Mouse (Mus musculus): ENCODE measurements around the gene Dhx38. TPM values are rescaled to one million over a fixed set of nuclear protein-coding genes. Genes with fewer than 3 reads are reported as not detected.

The Dhx38 gene
- polyA plus RNA-seq, 1 experiment from 2014 or later, result 22.1 TPM

DNA sequence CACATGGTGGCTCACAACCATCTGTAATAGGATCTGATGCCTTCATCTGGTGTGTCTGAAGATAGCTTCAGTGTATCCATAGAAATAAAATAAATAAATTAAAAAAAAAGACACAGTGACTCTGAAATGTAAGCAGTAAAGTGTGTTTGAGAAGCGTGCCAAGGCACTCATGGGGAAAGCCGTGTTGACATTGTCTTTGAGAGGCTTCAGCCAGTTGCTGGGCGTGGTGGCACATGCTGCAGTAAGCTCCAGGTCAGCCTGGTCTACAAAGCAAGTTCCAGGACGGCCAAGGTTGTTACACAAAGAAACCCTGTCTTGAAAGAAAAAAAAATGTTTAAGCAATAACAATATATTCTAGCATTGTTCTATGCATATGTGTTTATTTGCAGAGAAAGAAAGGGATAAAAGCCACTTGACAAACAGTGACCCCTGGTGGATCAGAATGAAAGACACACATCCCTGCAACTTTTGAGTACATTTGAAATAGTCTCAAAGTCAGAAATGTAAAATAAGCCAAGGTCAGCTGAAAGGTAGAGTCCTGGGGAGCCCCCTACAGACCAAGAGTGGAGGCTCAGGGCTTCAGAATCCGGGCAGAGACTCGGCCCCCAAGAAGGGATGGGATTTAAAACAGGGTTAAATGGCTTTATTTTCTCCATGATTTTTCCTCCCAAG, 27.6 kb upstream of the Dhx38 start:
- H3K9me3 ChIP-seq (ENCODE audit: control insufficient read depth, low read length), result no peaks in the 10 kb centered on the region
- WGBS, result 74% methylated on average over 6 of the region's 6 CpGs
- ATAC-seq (replicated peaks; ENCODE audit: low FRiP score, low TSS enrichment, low read depth) (no peak), DNase-seq (ENCODE audit: low spot score) (no peak)
- no peaks in the 10 kb centered on the region for H3K4me1 ChIP-seq (replicated peaks; ENCODE audit: control insufficient read depth, insufficient read depth, low read length)
- no peak overlapping the region for H3K9ac ChIP-seq (ENCODE audit: low read length)
- peaks cover 39% of the 10 kb centered on the region for H3K36me3 ChIP-seq (ENCODE audit: control insufficient read depth, insufficient read depth, low read length)
- no peak overlapping the region for H3K27ac ChIP-seq (ENCODE audit: low read depth)
- no peak overlapping the region for H3K4me3 ChIP-seq (ENCODE audit: low read depth, low read length)
- H3K27me3 ChIP-seq (replicated peaks; ENCODE audit: control insufficient read depth, insufficient read depth, low read length), result no peaks in the 10 kb centered on the region
- no peak overlapping the region for H3K4me2 ChIP-seq (ENCODE audit: low read length)

DNA sequence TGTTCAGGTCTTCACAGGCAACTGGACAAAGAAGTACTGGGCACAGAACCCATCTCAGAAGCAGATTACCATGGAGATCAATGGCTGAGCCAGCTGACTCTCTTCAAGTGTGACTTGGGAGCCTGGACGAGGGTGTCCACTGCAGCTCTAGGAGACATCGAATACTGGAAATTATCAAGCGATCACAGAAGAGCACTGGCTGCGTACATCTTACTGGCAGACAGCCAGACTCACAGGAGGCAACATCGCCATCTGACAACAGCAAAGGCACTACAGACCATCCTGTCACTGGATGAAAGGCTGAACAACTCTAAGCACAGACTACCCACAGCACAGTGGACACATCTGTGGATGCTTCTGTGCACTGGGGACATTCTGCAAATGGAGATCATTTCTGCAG, 26.5 kb upstream of the Dhx38 start:
- no peaks in the 10 kb centered on the region for H3K27me3 ChIP-seq (replicated peaks; ENCODE audit: control insufficient read depth, insufficient read depth, low read length)
- WGBS, result 78% methylated on average over 5 of the region's 5 CpGs
- H3K36me3 ChIP-seq (ENCODE audit: control insufficient read depth, insufficient read depth, low read length), result peaks cover 36% of the 10 kb centered on the region
- no peaks in the 10 kb centered on the region for H3K4me1 ChIP-seq (replicated peaks; ENCODE audit: control insufficient read depth, insufficient read depth, low read length)
- H3K4me3 ChIP-seq (ENCODE audit: low read depth, low read length), result no peak overlapping the region
- H3K4me2 ChIP-seq (ENCODE audit: low read length), result no peak overlapping the region
- no peak overlapping the region for H3K27ac ChIP-seq (ENCODE audit: low read depth)
- DNase-seq (ENCODE audit: low spot score) (no peak), ATAC-seq (replicated peaks; ENCODE audit: low FRiP score, low TSS enrichment, low read depth) (no peak)
- H3K9me3 ChIP-seq (ENCODE audit: control insufficient read depth, low read length), result no peaks in the 10 kb centered on the region
- no peak overlapping the region for H3K9ac ChIP-seq (ENCODE audit: low read length)

DNA sequence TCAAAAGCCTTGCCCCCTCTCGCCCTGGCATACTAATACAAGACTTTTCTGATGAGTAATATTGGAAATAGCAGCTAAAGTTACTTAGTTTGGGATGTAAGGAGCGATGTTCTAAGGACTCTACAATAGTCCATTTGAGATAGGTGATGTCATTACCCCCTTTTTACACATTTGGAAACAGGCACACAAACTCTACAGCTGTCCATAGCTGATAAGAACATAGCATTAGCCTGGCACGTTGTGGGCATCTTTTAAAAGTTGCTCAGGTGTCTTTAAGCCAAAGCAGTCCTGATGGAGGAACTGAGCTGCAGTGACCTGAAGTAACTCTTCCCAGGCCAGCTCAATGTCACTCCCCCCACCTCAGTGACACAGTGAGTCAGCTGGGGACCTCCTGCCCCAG, 25.7 kb upstream of the Dhx38 start:
- no peaks in the 10 kb centered on the region for H3K9me3 ChIP-seq (ENCODE audit: control insufficient read depth, low read length)
- H3K27ac ChIP-seq (ENCODE audit: low read depth), result no peak overlapping the region
- H3K4me2 ChIP-seq (ENCODE audit: low read length), result no peak overlapping the region
- no peaks in the 10 kb centered on the region for H3K27me3 ChIP-seq (replicated peaks; ENCODE audit: control insufficient read depth, insufficient read depth, low read length)
- 85% methylated on average over 3 of the region's 3 CpGs for WGBS
- DNase-seq (ENCODE audit: low spot score), result no peak
- H3K36me3 ChIP-seq (ENCODE audit: control insufficient read depth, insufficient read depth, low read length), result peaks cover 33% of the 10 kb centered on the region
- H3K4me3 ChIP-seq (ENCODE audit: low read depth, low read length), result no peak overlapping the region
- H3K9ac ChIP-seq (ENCODE audit: low read length), result no peak overlapping the region
- ATAC-seq (replicated peaks; ENCODE audit: low FRiP score, low TSS enrichment, low read depth), result no peak
- H3K4me1 ChIP-seq (replicated peaks; ENCODE audit: control insufficient read depth, insufficient read depth, low read length), result no peaks in the 10 kb centered on the region

DNA sequence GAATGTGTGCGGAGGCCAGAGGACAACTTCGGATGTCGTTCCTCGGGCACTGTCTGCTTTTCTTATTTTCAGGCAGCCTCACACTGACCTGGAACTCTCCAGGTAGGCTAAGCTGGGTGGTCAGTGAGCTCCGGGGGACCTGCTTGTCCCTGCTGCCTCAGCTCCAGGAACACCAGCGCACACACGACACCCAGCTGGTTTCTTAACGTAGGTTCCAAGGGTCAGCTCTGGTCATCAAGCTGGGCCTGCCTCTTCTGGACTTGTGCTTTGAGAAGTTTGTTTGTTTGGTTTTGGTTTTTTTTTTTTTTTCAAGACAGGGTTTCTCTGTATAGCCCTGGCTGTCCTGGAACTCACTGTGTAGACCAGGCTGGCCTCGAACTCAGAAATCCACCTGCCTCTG, 25.2 kb upstream of the Dhx38 start:
- no peak for DNase-seq (ENCODE audit: low spot score)
- H3K4me2 ChIP-seq (ENCODE audit: low read length), result no peak overlapping the region
- H3K36me3 ChIP-seq (ENCODE audit: control insufficient read depth, insufficient read depth, low read length), result peaks cover 33% of the 10 kb centered on the region
- H3K9me3 ChIP-seq (ENCODE audit: control insufficient read depth, low read length), result no peaks in the 10 kb centered on the region
- H3K4me3 ChIP-seq (ENCODE audit: low read depth, low read length), result no peak overlapping the region
- H3K27ac ChIP-seq (ENCODE audit: low read depth), result no peak overlapping the region
- no peaks in the 10 kb centered on the region for H3K4me1 ChIP-seq (replicated peaks; ENCODE audit: control insufficient read depth, insufficient read depth, low read length)
- no peak for ATAC-seq (replicated peaks; ENCODE audit: low FRiP score, low TSS enrichment, low read depth)
- 87% methylated on average over 9 of the region's 9 CpGs for WGBS
- no peak overlapping the region for H3K9ac ChIP-seq (ENCODE audit: low read length)
- H3K27me3 ChIP-seq (replicated peaks; ENCODE audit: control insufficient read depth, insufficient read depth, low read length), result no peaks in the 10 kb centered on the region

DNA sequence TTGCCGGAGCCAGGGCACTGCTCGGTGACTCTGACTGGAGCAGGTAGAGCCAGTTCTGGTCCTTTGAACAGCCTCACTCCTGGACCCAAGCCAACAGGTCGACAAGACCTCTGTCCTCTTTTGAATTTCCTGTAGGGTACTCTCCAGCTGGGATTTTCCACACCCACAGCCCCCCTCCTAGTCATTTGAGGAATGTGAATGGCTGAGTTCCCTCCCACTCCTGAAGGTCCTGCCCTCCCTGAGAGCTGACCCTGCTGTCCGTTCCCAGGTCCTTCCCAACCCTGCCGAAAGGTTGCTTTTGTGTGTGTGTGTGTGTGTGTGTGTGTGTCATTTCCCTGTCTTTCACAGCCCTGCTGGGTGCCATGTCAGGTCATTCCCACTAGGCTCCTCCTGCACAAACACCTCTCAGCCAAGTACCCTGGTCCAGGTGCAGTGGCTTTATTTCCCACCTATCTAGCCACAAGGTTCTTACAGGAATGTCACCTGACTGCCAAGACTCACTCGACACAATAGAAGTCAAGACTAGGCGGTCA, 21.4 kb upstream of the Dhx38 start:
- Histone ChIP-seq H3K9ac (ENCODE audit: low read length) (no peak overlapping the region), H3K4me2 (ENCODE audit: low read length) (no peak overlapping the region), H3K9me3 (ENCODE audit: control insufficient read depth, low read length) (no peaks in the 10 kb centered on the region), H3K36me3 (ENCODE audit: control insufficient read depth, insufficient read depth, low read length) (peaks cover 5% of the 10 kb centered on the region), H3K4me3 (ENCODE audit: low read depth, low read length) (no peak overlapping the region), H3K27ac (ENCODE audit: low read depth) (no peak overlapping the region), H3K4me1 (replicated peaks; ENCODE audit: control insufficient read depth, insufficient read depth, low read length) (no peaks in the 10 kb centered on the region), H3K27me3 (replicated peaks; ENCODE audit: control insufficient read depth, insufficient read depth, low read length) (no peaks in the 10 kb centered on the region)
- no peak for DNase-seq (ENCODE audit: low spot score)
- no peak for ATAC-seq (replicated peaks; ENCODE audit: low FRiP score, low TSS enrichment, low read depth)
- WGBS, result 52% methylated on average over 7 of the region's 7 CpGs

DNA sequence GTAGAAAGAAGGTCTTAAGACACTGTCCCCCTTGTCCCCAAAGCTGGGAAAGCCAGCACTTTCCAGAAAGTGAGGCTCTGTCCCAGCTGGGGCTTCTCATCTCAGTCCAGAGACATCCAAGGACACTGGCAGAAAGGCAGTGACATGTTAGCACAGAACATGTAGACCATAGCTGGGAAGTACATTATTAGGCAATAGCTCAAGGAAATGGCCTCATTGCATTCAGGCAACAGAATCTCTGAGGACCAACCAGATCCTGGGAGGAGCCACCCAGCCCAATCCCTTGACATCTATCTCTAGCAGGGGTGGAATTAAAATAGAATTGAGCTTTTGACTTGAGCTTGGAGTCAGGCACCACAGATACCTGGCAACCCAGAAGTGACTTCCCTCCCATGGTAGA, 20.0 kb upstream of the Dhx38 start:
- Histone ChIP-seq H3K4me3 (ENCODE audit: low read depth, low read length) (no peak overlapping the region), H3K27me3 (replicated peaks; ENCODE audit: control insufficient read depth, insufficient read depth, low read length) (no peaks in the 10 kb centered on the region), H3K27ac (ENCODE audit: low read depth) (no peak overlapping the region), H3K4me2 (ENCODE audit: low read length) (no peak overlapping the region), H3K9me3 (ENCODE audit: control insufficient read depth, low read length) (no peaks in the 10 kb centered on the region), H3K36me3 (ENCODE audit: control insufficient read depth, insufficient read depth, low read length) (no peaks in the 10 kb centered on the region), H3K4me1 (replicated peaks; ENCODE audit: control insufficient read depth, insufficient read depth, low read length) (no peaks in the 10 kb centered on the region), H3K9ac (ENCODE audit: low read length) (no peak overlapping the region)
- no peak for DNase-seq (ENCODE audit: low spot score)
- no peak for ATAC-seq (replicated peaks; ENCODE audit: low FRiP score, low TSS enrichment, low read depth)

DNA sequence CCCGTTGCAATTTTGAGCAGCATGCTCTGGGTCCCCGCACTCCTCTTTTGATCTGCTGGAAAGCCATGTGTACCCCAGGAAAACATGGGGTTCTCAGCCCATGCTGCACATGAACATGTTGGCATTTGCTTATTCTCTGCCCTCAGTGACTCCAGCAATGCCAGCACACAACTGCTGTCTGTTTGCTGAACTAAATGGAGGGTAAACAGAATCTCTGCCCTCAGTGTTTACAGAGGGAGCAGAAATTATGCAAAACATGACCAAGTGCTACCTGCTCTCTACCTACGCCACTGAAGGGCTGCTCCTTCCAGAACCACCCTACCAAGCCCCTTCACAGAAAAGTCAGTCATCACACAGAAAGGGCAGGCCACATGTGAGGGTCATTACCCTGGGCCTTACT, 19.2 kb upstream of the Dhx38 start:
- Histone ChIP-seq H3K9ac (ENCODE audit: low read length) (no peak overlapping the region), H3K27me3 (replicated peaks; ENCODE audit: control insufficient read depth, insufficient read depth, low read length) (no peaks in the 10 kb centered on the region), H3K27ac (ENCODE audit: low read depth) (no peak overlapping the region), H3K9me3 (ENCODE audit: control insufficient read depth, low read length) (no peaks in the 10 kb centered on the region), H3K4me3 (ENCODE audit: low read depth, low read length) (no peak overlapping the region), H3K4me2 (ENCODE audit: low read length) (no peak overlapping the region), H3K4me1 (replicated peaks; ENCODE audit: control insufficient read depth, insufficient read depth, low read length) (no peaks in the 10 kb centered on the region), H3K36me3 (ENCODE audit: control insufficient read depth, insufficient read depth, low read length) (no peaks in the 10 kb centered on the region)
- DNase-seq (ENCODE audit: low spot score) (no peak), ATAC-seq (replicated peaks; ENCODE audit: low FRiP score, low TSS enrichment, low read depth) (no peak)
- 73% methylated on average over 3 of the region's 3 CpGs for WGBS

DNA sequence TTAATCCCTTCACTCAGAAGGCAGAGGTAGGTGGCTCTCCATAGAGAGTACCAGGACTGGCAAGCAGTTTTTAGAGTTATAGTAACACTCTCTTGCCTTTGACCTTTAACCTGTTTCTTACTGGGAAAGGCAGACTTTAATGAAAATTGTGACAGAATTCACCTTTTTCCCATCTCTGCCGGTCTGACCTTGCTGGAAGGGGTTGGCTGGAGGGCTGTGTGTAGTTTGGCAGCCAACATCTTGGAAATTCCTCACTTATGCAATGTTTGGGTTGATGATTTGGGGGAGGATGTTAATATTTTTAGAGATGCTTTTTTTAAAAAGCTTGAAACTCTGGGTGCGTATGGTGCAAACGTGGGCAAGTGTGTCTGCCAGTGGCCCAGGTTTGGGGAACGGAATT, 18.6 kb upstream of the Dhx38 start:
- Histone ChIP-seq H3K36me3 (ENCODE audit: control insufficient read depth, insufficient read depth, low read length) (no peaks in the 10 kb centered on the region), H3K4me1 (replicated peaks; ENCODE audit: control insufficient read depth, insufficient read depth, low read length) (no peaks in the 10 kb centered on the region), H3K9ac (ENCODE audit: low read length) (no peak overlapping the region), H3K4me3 (ENCODE audit: low read depth, low read length) (no peak overlapping the region), H3K27me3 (replicated peaks; ENCODE audit: control insufficient read depth, insufficient read depth, low read length) (no peaks in the 10 kb centered on the region), H3K27ac (ENCODE audit: low read depth) (no peak overlapping the region), H3K4me2 (ENCODE audit: low read length) (no peak overlapping the region), H3K9me3 (ENCODE audit: control insufficient read depth, low read length) (no peaks in the 10 kb centered on the region)
- 76% methylated on average over 4 of the region's 4 CpGs for WGBS
- DNase-seq (ENCODE audit: low spot score) (no peak), ATAC-seq (replicated peaks; ENCODE audit: low FRiP score, low TSS enrichment, low read depth) (no peak)

DNA sequence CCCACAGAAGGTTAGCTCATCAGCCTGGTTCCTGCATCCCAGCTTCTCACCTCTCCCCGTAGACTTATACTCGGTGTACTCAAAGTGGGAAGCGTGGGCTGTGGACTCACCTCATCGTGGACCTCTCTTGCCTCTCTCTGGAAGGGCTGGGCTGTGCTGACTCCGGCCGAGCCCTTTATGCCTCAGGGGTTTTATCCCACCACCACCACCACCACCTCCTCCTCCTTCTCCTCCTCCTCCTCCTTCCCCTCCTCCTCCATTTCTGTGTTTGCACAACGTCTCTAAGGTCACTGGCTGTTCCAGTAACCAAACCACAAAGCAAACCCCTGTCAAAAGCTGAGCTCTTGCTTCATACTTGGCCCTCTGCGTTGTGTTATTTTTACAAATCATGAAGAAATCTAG, 13.2 kb upstream of the Dhx38 start, which contains the start of gene Hp:
TSS of gene Hp (minus strand) at position 273 of the 402 bp plus-strand sequence.
- H3K9ac ChIP-seq (ENCODE audit: low read length), result no peak within 1 kb of the TSS
- ATAC-seq (replicated peaks; ENCODE audit: low FRiP score, low TSS enrichment, low read depth), result no peak
- no peak within 1 kb of the TSS for H3K4me2 ChIP-seq (ENCODE audit: low read length)
- H3K27me3 ChIP-seq (replicated peaks; ENCODE audit: control insufficient read depth, insufficient read depth, low read length), result no peaks in the 10 kb centered on the region
- 69% methylated on average over 8 of the region's 8 CpGs for WGBS
- no peak within 1 kb of the TSS for H3K4me3 ChIP-seq (ENCODE audit: low read depth, low read length)
- H3K36me3 ChIP-seq (ENCODE audit: control insufficient read depth, insufficient read depth, low read length), result no peaks in the 10 kb centered on the region
- no peak within 1 kb of the TSS for H3K27ac ChIP-seq (ENCODE audit: low read depth)
- H3K4me1 ChIP-seq (replicated peaks; ENCODE audit: control insufficient read depth, insufficient read depth, low read length), result no peaks in the 10 kb centered on the region
- H3K9me3 ChIP-seq (ENCODE audit: control insufficient read depth, low read length), result no peaks in the 10 kb centered on the region
- no peak for DNase-seq (ENCODE audit: low spot score)

All from intestine, embryonic 14.5 days (tissue).